Mouse (Mus musculus) limb, embryonic 15.5 days (tissue): ENCODE results near the gene Mgat4d. TPM values are rescaled to one million over a fixed set of nuclear protein-coding genes. Genes with fewer than 3 reads are reported as not detected.

Experiments
- ATAC-seq: fragments of 200-750 bp; cut with Nextera tagmentation; 2 replicates; pipeline ENCODE4 v1.8.0; 2017; ENCODE audit warnings: low read depth, moderate TSS enrichment; ENCODE audit not compliant: insufficient number of reproducible peaks, low FRiP score, low TSS enrichment
- H3K27ac ChIP-seq: fragments of 300-500 bp; sonication (generic); 2 replicates; pipeline ENCODE4 v1.5.1; 2015; ENCODE audit warnings: moderate library complexity, mild to moderate bottlenecking, inconsistent platforms
- H3K27me3 ChIP-seq: fragments of 300-500 bp; sonication (generic); 2 replicates; pipeline ENCODE4 v1.6.1; 2015; ENCODE audit warnings: inconsistent platforms
- H3K36me3 ChIP-seq: fragments of 300-500 bp; sonication (generic); 2 replicates; pipeline ENCODE4 v1.6.1; 2015; ENCODE audit warnings: inconsistent platforms
- H3K4me1 ChIP-seq: fragments of 300-500 bp; sonication (generic); 2 replicates; pipeline ENCODE4 v1.6.1; 2015; ENCODE audit warnings: inconsistent platforms
- H3K4me2 ChIP-seq: fragments of 300-500 bp; sonication (generic); 2 replicates; pipeline ENCODE4 v1.6.1; 2015; ENCODE audit warnings: mild to moderate bottlenecking, inconsistent platforms
- H3K4me3 ChIP-seq: fragments of 300-500 bp; sonication (generic); 2 replicates; pipeline ENCODE4 v1.5.1; 2015; ENCODE audit warnings: mild to moderate bottlenecking, inconsistent platforms
- H3K9ac ChIP-seq: fragments of 300-500 bp; sonication (generic); 2 replicates; pipeline ENCODE4 v1.6.1; 2015; ENCODE audit warnings: inconsistent platforms
- H3K9me3 ChIP-seq: fragments of 300-500 bp; sonication (generic); 2 replicates; pipeline ENCODE4 v1.6.1; 2016; ENCODE audit warnings: inconsistent platforms
- WGBS: fragments of 180-500 bp; shearing (Covaris S2); methylation state at CpG from one replicate; pipeline ENCODE4 v1.1.7; 2015; 5-methylcytosine and 5-hydroxymethylcytosine counted together
- polyA plus RNA-seq: library from polyadenylated mRNA; unstranded; fragments of >200 nt; fragmentation: Nextera tagmentation; extraction: Ambion mirVana; gene quantifications from 2 replicates; pipeline ENCODE4 v1.2.1, GENCODE M21; 2015

Gene Mgat4d
- polyA plus RNA-seq, 1 experiment from 2014 or later = not detected

GRCm38 (mm10) chr8:83332864-83333263 is 15.4 kb upstream of the Mgat4d start:
- no peak overlapping the region for H3K9ac ChIP-seq
- H3K27me3 ChIP-seq = peaks cover 11% of the 10 kb centered on the region; the same call in 1 of the 2 replicates
- no peak for ATAC-seq
- H3K27ac ChIP-seq = no peak overlapping the region
- H3K36me3 ChIP-seq = no peaks in the 10 kb centered on the region; the same call in 1 of the 2 replicates
- 9% methylated on average over 7 of the region's 7 CpGs for WGBS
- H3K4me2 ChIP-seq = peak overlapping the region; percentile 74
- H3K4me1 ChIP-seq = no peaks in the 10 kb centered on the region; the same call in 1 of the 2 replicates
- no peaks in the 10 kb centered on the region for H3K9me3 ChIP-seq
- H3K4me3 ChIP-seq = peak overlapping the region; percentile 90

DNA sequence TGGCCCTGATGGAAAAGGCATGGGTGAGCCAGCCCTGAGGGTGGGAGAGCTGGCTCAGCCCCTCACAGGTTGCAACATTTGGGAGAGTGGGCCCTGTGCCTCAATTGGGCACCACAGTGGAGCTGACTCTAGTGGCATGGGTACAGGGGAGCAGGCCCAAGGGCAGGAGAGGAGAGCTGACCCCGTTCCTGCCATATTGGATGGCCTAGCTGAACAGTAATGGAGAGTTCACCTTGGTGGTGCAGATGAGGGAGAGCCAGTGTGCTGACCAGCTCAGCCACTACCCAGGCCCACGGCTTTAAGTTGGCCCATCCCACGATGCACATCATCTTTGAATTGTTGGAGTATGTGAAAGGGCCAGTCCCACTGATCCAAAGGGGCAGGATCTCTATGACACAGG is 6.2 kb upstream of the Mgat4d start:
- no peak overlapping the region for H3K4me3 ChIP-seq
- no peak for ATAC-seq
- WGBS = 86% methylated on average over 3 of the region's 3 CpGs
- H3K4me1 ChIP-seq = no peaks in the 10 kb centered on the region
- no peaks in the 10 kb centered on the region for H3K36me3 ChIP-seq
- H3K4me2 ChIP-seq = no peak overlapping the region
- H3K9ac ChIP-seq = no peak overlapping the region
- no peak overlapping the region for H3K27ac ChIP-seq
- H3K9me3 ChIP-seq = no peaks in the 10 kb centered on the region
- no peaks in the 10 kb centered on the region for H3K27me3 ChIP-seq

DNA sequence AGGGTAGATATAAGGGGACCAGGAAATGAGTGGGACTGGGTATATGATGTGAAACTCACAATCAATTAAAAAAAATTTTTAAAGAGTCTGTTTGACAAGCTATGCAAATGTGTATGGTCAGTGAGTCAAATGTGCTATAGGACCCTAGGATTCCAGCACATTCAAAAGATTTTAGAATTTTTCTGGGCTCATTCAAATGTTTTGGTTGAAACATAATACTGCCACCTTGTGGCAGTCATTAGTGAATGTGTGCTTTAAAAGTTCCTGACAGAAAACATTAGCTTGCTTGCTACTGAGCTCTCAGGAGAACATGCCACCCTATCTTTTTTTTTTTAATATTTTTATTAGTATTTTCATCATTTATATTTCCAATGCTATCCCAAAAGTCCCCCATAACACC is 5.6 kb upstream of the Mgat4d start:
- no peak for ATAC-seq
- Histone ChIP-seq H3K4me1 (no peaks in the 10 kb centered on the region), H3K9me3 (no peaks in the 10 kb centered on the region), H3K9ac (no peak overlapping the region), H3K36me3 (no peaks in the 10 kb centered on the region), H3K4me2 (no peak overlapping the region), H3K27me3 (no peaks in the 10 kb centered on the region), H3K27ac (no peak overlapping the region), H3K4me3 (no peak overlapping the region)

DNA sequence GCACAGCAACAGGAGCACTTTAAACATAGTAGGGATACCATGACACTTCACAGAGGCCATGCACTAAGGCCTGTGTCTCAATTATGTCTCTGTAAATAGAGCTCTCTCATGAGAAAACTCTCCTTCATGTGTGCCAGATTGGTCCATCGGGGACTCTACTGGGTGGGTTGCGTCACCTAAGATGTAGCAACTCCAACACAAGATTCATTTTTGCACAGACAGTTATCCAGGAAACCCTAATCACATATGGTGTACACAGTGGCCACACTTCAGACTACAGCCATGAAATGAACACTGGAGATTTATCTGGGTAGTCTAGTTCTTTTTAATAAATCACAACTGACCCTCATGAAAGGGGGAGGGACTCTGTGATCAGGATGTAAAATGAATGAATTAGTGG is 3.0 kb downstream of the Mgat4d start:
- Histone ChIP-seq H3K27ac (no peak overlapping the region), H3K4me1 (no peaks in the 10 kb centered on the region), H3K9ac (no peak overlapping the region), H3K36me3 (no peaks in the 10 kb centered on the region), H3K27me3 (no peaks in the 10 kb centered on the region), H3K4me2 (no peak overlapping the region), H3K9me3 (no peaks in the 10 kb centered on the region), H3K4me3 (no peak overlapping the region)
- ATAC-seq = no peak
- 86% methylated on average over 2 of the region's 2 CpGs for WGBS

- no peak for ATAC-seq
- WGBS = 46% methylated on average over 7 of the region's 7 CpGs
- no peaks in the 10 kb centered on the region for H3K4me1 ChIP-seq
- no peak overlapping the region for H3K4me2 ChIP-seq
- no peak overlapping the region for H3K27ac ChIP-seq
- H3K27me3 ChIP-seq = no peaks in the 10 kb centered on the region
- no peaks in the 10 kb centered on the region for H3K9me3 ChIP-seq
- no peak overlapping the region for H3K9ac ChIP-seq
- no peak overlapping the region for H3K4me3 ChIP-seq
- no peaks in the 10 kb centered on the region for H3K36me3 ChIP-seq
These were observed 15.0 kb downstream of the Mgat4d start for GRCm38 (mm10) chr8:83363156-83363769.

DNA sequence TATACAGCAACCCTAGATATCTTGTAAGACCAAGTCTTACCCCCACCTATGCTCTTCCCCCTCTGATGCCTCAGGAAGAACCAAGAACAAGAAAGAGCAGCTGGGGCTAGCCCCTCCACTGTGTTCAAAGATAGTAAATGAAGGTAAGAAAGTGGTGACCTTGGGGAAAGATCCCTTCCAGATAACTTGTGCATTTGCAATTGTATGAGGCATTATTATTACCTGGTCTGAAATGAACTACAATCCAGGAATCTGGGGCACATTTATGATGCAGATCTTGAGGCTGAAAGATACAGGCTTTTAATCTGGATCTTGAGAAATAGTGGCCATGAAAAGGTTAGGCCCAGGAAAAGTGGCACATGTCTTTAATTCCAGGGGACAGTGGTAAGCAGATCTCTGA is 29.0 kb downstream of the Mgat4d start:
- Histone ChIP-seq H3K4me3 (no peak overlapping the region), H3K9me3 (no peaks in the 10 kb centered on the region), H3K4me1 (no peaks in the 10 kb centered on the region), H3K27me3 (no peaks in the 10 kb centered on the region), H3K4me2 (no peak overlapping the region), H3K9ac (no peak overlapping the region), H3K36me3 (no peaks in the 10 kb centered on the region), H3K27ac (no peak overlapping the region)
- ATAC-seq = no peak

DNA sequence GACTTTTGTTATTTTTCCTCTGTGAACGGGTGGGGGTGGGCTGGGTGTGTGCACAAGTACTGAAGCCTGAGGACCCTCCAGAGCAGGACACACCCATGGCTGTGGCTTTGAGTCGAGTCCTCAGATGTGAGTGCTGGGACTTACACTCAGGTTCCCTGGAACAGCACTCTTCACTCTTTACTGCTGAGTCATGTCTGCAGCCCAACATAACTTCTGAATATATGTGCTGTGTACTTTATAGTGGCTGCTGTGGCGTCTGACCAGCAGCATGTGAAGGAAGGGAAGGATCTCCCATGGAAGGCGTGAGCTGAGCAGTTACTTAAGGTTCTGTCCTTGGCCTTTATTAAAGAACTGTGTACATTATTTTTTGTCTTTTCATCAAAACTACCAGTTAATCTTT is 31.9 kb downstream of the Mgat4d start:
- Histone ChIP-seq H3K4me1 (no peaks in the 10 kb centered on the region), H3K4me2 (no peak overlapping the region), H3K4me3 (no peak overlapping the region), H3K27me3 (no peaks in the 10 kb centered on the region), H3K9me3 (no peaks in the 10 kb centered on the region), H3K9ac (no peak overlapping the region), H3K36me3 (no peaks in the 10 kb centered on the region), H3K27ac (no peak overlapping the region)
- no peak for ATAC-seq
- WGBS = 50% methylated on average over 4 of the region's 4 CpGs

DNA sequence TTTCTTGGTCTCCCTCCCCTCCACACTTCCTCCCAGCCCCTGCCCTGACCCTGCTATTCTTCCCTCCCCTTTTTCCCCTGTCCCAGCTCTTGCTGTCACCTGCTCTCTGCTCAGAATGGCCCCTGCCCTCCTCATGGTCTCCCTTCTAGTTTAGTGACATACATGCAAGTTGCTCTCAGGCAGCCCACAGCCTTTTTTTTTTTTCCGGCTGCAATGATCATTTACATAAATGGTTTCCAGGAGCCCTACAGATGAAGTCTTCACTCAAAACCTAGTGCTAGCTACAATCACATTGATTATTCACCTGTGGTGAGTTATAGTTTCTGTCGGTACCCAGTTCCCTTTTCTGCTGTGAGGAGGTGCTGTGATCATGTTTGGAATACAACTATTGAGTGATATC is 32.7 kb downstream of the Mgat4d start:
- Histone ChIP-seq H3K4me3 (no peak overlapping the region), H3K9ac (no peak overlapping the region), H3K36me3 (no peaks in the 10 kb centered on the region), H3K9me3 (no peaks in the 10 kb centered on the region), H3K4me2 (no peak overlapping the region), H3K4me1 (no peaks in the 10 kb centered on the region), H3K27ac (no peak overlapping the region), H3K27me3 (no peaks in the 10 kb centered on the region)
- no peak for ATAC-seq
- 75% methylated on average over 2 of the region's 2 CpGs for whole genome bisulfite sequencing

DNA sequence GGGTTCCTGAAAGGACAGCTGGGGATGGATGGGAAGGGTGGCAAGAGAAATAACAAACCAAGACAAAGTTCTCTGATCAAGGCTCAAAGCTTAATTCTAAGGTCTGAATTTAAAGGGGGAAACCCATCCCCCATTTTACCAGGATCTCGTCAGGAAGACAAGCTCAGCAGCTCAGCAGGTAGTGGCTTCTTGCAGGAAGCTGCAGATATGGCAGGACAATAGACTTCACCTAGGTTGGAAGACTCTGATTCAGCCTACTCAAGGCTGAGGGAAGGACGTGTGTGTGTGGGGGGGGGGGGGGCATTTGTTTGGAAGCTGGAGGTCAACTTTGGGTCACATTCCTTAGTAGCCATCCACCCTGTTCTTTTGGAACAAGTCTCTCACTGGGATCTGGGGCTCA is 34.6 kb downstream of the Mgat4d start:
- Histone ChIP-seq H3K36me3 (no peaks in the 10 kb centered on the region), H3K27me3 (no peaks in the 10 kb centered on the region), H3K9me3 (no peaks in the 10 kb centered on the region), H3K27ac (no peak overlapping the region), H3K4me2 (no peak overlapping the region), H3K4me3 (no peak overlapping the region), H3K9ac (no peak overlapping the region), H3K4me1 (no peaks in the 10 kb centered on the region)
- 36% methylated on average over 2 of the region's 2 CpGs for WGBS
- no peak for ATAC-seq

GRCm38 (mm10) chr8:83389316-83390005 is 41.2 kb downstream of the Mgat4d start, which contains the start of gene Clgn:
Clgn (plus strand) TSS chr8:83389867.
- H3K36me3 ChIP-seq = no peaks in the 10 kb centered on the region
- peak within 1 kb of the TSS; percentile 47 for H3K4me3 ChIP-seq
- no peak for ATAC-seq
- WGBS = 4% methylated on average over 41 of the region's 41 CpGs
- no peak within 1 kb of the TSS for H3K27ac ChIP-seq
- peak within 1 kb of the TSS; percentile 84 for H3K4me2 ChIP-seq
- no peaks in the 10 kb centered on the region for H3K9me3 ChIP-seq
- 0 out of 2 replicates have a peak within 1 kb of the TSS, but pooled peaks have one; percentile 7 for H3K9ac ChIP-seq
- peaks cover 22% of the 10 kb centered on the region for H3K27me3 ChIP-seq
- peaks cover 9% of the 10 kb centered on the region for H3K4me1 ChIP-seq

- peak overlapping the region; percentile 84 for H3K4me2 ChIP-seq
- H3K9me3 ChIP-seq = no peaks in the 10 kb centered on the region
- H3K4me3 ChIP-seq = peak overlapping the region; percentile 47
- no peaks in the 10 kb centered on the region for H3K36me3 ChIP-seq
- H3K27ac ChIP-seq = no peak overlapping the region
- H3K4me1 ChIP-seq = peaks cover 9% of the 10 kb centered on the region
- WGBS = 10% methylated on average over 14 of the region's 14 CpGs
- H3K27me3 ChIP-seq = peaks cover 22% of the 10 kb centered on the region
- ATAC-seq = no peak
- 0 out of 2 replicates have a peak overlapping the region, but pooled peaks have one; percentile 7 for H3K9ac ChIP-seq
These were observed 41.9 kb downstream of the Mgat4d start for GRCm38 (mm10) chr8:83390006-83390701.

DNA sequence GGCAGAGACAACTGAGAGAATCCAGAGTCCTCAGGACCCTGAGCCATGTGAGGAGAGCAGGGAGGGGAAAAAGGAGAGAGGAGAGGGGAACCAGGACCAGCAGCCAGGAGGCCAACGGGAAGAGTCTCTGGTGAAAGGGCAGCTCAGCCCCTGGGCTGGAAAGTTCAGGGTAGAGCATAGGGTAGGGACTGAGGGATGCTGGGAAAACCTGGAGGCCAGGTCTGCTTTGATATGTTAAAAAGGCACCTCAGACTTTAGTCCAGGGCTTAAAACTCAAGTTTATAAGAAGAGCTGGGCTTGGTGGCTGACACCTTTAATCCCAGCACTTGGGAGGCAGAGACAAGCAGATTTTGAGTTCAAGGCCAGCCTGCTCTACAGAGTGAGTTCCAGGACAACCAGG is 44.2 kb downstream of the Mgat4d start:
- Histone ChIP-seq H3K36me3 (no peaks in the 10 kb centered on the region), H3K27me3 (peaks cover 22% of the 10 kb centered on the region), H3K4me1 (peaks cover 9% of the 10 kb centered on the region), H3K27ac (no peak overlapping the region), H3K9ac (no peak overlapping the region), H3K4me2 (no peak overlapping the region), H3K4me3 (no peak overlapping the region), H3K9me3 (no peaks in the 10 kb centered on the region)
- ATAC-seq = no peak
- WGBS = 79% methylated on average over 1 of the region's 1 CpGs
